Mouse (Mus musculus) E14TG2a.4 (cell line): ENCODE measurements around the gene Aup1.

Experiments
- H3K27me3 ChIP-seq: 2 replicates; pipeline ENCODE4 v1.6.1; 2014; ENCODE audit warnings: low read length, control low read depth; ENCODE audit not compliant: insufficient read depth
- H3K36me3 ChIP-seq: 2 replicates; pipeline ENCODE4 v1.6.1; 2014; ENCODE audit warnings: low read length, control low read depth; ENCODE audit not compliant: insufficient read depth
- H3K4me1 ChIP-seq: replicated peaks from 2 replicates; pipeline ENCODE4 v1.6.1; 2014; ENCODE audit warnings: low read depth, low read length, control low read depth
- H3K4me3 ChIP-seq: replicated peaks from 2 replicates; pipeline ENCODE4 v1.5.1; 2014; ENCODE audit warnings: mild to moderate bottlenecking, low read length
- H3K9me3 ChIP-seq: 2 replicates; pipeline ENCODE4 v1.6.1; 2014; ENCODE audit warnings: low read length, control low read depth
- CTCF ChIP-seq: conservative IDR thresholded peaks from 2 replicates; pipeline ENCODE4 v1.5.1; 2014; ENCODE audit warnings: low read length
- NANOG ChIP-seq: IDR thresholded peaks from 2 replicates; pipeline ENCODE4 v1.6.1; 2014; ENCODE audit warnings: borderline replicate concordance, low read length, mixed read lengths
- POU5F1 ChIP-seq: IDR thresholded peaks from 2 replicates; pipeline ENCODE4 v1.6.1; 2014; ENCODE audit warnings: low read length, borderline replicate concordance

Gene Aup1

GRCm38 (mm10) chr6:83024421-83024820 is 29.9 kb upstream of the Aup1 start:
- no peak for TF ChIP-seq CTCF
- TF ChIP-seq NANOG, result no peak
- TF ChIP-seq POU5F1, result no peak
- Histone ChIP-seq H3K27me3 (peaks cover 45% of the 10 kb centered on the region), H3K4me3 (no peak overlapping the region), H3K9me3 (no peaks in the 10 kb centered on the region), H3K36me3 (no peaks in the 10 kb centered on the region), H3K4me1 (peaks cover under 1% of the 10 kb centered on the region)

GRCm38 (mm10) chr6:83025221-83025620 is 29.1 kb upstream of the Aup1 start:
- Histone ChIP-seq H3K4me3 (no peak overlapping the region), H3K9me3 (no peaks in the 10 kb centered on the region), H3K36me3 (no peaks in the 10 kb centered on the region), H3K27me3 (peaks cover 53% of the 10 kb centered on the region), H3K4me1 (peaks cover 9% of the 10 kb centered on the region)
- no peak for TF ChIP-seq NANOG
- no peak for TF ChIP-seq CTCF
- TF ChIP-seq POU5F1, result no peak

- H3K27me3 ChIP-seq, result peaks cover 68% of the 10 kb centered on the region
- no peak overlapping the region for H3K4me3 ChIP-seq
- peaks cover 29% of the 10 kb centered on the region for H3K4me1 ChIP-seq
- no peaks in the 10 kb centered on the region for H3K9me3 ChIP-seq
- TF ChIP-seq NANOG (no peak), POU5F1 (no peak), CTCF (no peak)
- H3K36me3 ChIP-seq, result no peaks in the 10 kb centered on the region
Measured at GRCm38 (mm10) chr6:83027293-83027692, 27.0 kb upstream of the Aup1 start.

GRCm38 (mm10) chr6:83027706-83028105 is 26.6 kb upstream of the Aup1 start:
- H3K4me1 ChIP-seq, result peaks cover 33% of the 10 kb centered on the region
- no peaks in the 10 kb centered on the region for H3K9me3 ChIP-seq
- peaks cover 72% of the 10 kb centered on the region for H3K27me3 ChIP-seq
- TF ChIP-seq NANOG (no peak), CTCF (no peak), POU5F1 (no peak)
- no peak overlapping the region for H3K4me3 ChIP-seq
- H3K36me3 ChIP-seq, result no peaks in the 10 kb centered on the region

- Histone ChIP-seq H3K36me3 (no peaks in the 10 kb centered on the region), H3K27me3 (peaks cover 85% of the 10 kb centered on the region), H3K4me1 (peaks cover 47% of the 10 kb centered on the region), H3K4me3 (no peak overlapping the region), H3K9me3 (no peaks in the 10 kb centered on the region)
- TF ChIP-seq POU5F1 (no peak), NANOG (no peak), CTCF (no peak)
Measured at GRCm38 (mm10) chr6:83029777-83030176, 24.5 kb upstream of the Aup1 start.

GRCm38 (mm10) chr6:83031111-83031510 is 23.2 kb upstream of the Aup1 start:
- peaks cover 47% of the 10 kb centered on the region for H3K4me1 ChIP-seq
- H3K4me3 ChIP-seq, result peak overlapping the region; percentile 78; the same call in 1 of the 2 replicates
- peaks cover 96% of the 10 kb centered on the region for H3K27me3 ChIP-seq
- H3K9me3 ChIP-seq, result no peaks in the 10 kb centered on the region
- no peaks in the 10 kb centered on the region for H3K36me3 ChIP-seq
- TF ChIP-seq CTCF (no peak), POU5F1 (no peak), NANOG (no peak)

GRCm38 (mm10) chr6:83031921-83032590 is 22.3 kb upstream of the Aup1 start:
- TF ChIP-seq CTCF, result no peak
- no peak for TF ChIP-seq POU5F1
- no peak for TF ChIP-seq NANOG
- Histone ChIP-seq H3K4me1 (peaks cover 47% of the 10 kb centered on the region), H3K27me3 (peaks cover 96% of the 10 kb centered on the region), H3K9me3 (no peaks in the 10 kb centered on the region), H3K4me3 (peak overlapping the region; percentile 78), H3K36me3 (no peaks in the 10 kb centered on the region)

- H3K9me3 ChIP-seq, result no peaks in the 10 kb centered on the region
- peaks cover 47% of the 10 kb centered on the region for H3K4me1 ChIP-seq
- TF ChIP-seq NANOG, result no peak
- TF ChIP-seq POU5F1, result no peak
- no peak for TF ChIP-seq CTCF
- H3K36me3 ChIP-seq, result no peaks in the 10 kb centered on the region
- H3K4me3 ChIP-seq, result peak overlapping the region; percentile 78
- H3K27me3 ChIP-seq, result peaks cover 97% of the 10 kb centered on the region
Measured at GRCm38 (mm10) chr6:83032769-83033191, 21.5 kb upstream of the Aup1 start.
